Mouse (Mus musculus): Measurements from ENCODE around the gene Ptprd. TPM values are rescaled to one million over a fixed set of nuclear protein-coding genes. Genes with fewer than 3 reads are reported as not detected.
A peak's percentile ranks its signal among the peaks of the same experiment; 100 is the strongest.

Gene Ptprd
- polyA plus RNA-seq, 1 experiment from 2014 or later: 46.2 TPM

- no peak overlapping the region for H3K4me3 ChIP-seq (ENCODE audit: low read depth, low read length)
- no peaks in the 10 kb centered on the region for H3K36me3 ChIP-seq (ENCODE audit: control insufficient read depth, insufficient read depth, low read length)
- WGBS: 79% methylated on average over 3 of the region's 3 CpGs
- no peak overlapping the region for H3K4me2 ChIP-seq (ENCODE audit: low read depth, low read length)
- no peaks in the 10 kb centered on the region for H3K9me3 ChIP-seq (ENCODE audit: control insufficient read depth, low read length)
- DNase-seq (ENCODE audit: low spot score) (no peak), ATAC-seq (ENCODE audit: low read depth) (no peak)
- H3K27ac ChIP-seq (replicated peaks; ENCODE audit: low read depth, low read length): no peak overlapping the region
- H3K9ac ChIP-seq (ENCODE audit: low read depth, low read length): no peak overlapping the region
- no peaks in the 10 kb centered on the region for H3K4me1 ChIP-seq (ENCODE audit: control insufficient read depth, insufficient read depth, low read length)
- H3K27me3 ChIP-seq (replicated peaks; ENCODE audit: control insufficient read depth, insufficient read depth, low read length): no peaks in the 10 kb centered on the region
These were observed 901.5 kb downstream of the Ptprd start for GRCm38 (mm10) chr4:77310127-77310788.

- ATAC-seq (ENCODE audit: low read depth): no peak
- Histone ChIP-seq H3K4me3 (ENCODE audit: low read depth, low read length) (no peak overlapping the region), H3K4me2 (ENCODE audit: low read depth, low read length) (no peak overlapping the region), H3K36me3 (ENCODE audit: control insufficient read depth, insufficient read depth, low read length) (no peaks in the 10 kb centered on the region), H3K9me3 (ENCODE audit: control insufficient read depth, low read length) (no peaks in the 10 kb centered on the region), H3K9ac (ENCODE audit: low read depth, low read length) (no peak overlapping the region), H3K27me3 (replicated peaks; ENCODE audit: control insufficient read depth, insufficient read depth, low read length) (no peaks in the 10 kb centered on the region), H3K27ac (replicated peaks; ENCODE audit: low read depth, low read length) (no peak overlapping the region), H3K4me1 (ENCODE audit: control insufficient read depth, insufficient read depth, low read length) (no peaks in the 10 kb centered on the region)
- DNase-seq (ENCODE audit: low spot score): no peak
- WGBS: 84% methylated on average over 1 of the region's 1 CpGs
These were observed 928.3 kb downstream of the Ptprd start for GRCm38 (mm10) chr4:77283423-77283822.

GRCm38 (mm10) chr4:77277913-77278312 is 933.8 kb downstream of the Ptprd start:
- ATAC-seq (ENCODE audit: low read depth): no peak
- 52% methylated on average over 4 of the region's 4 CpGs for WGBS

GRCm38 (mm10) chr4:77259972-77260290 is 951.8 kb downstream of the Ptprd start:
- ATAC-seq (ENCODE audit: low read depth): no peak
- no peak for DNase-seq (ENCODE audit: low spot score)
- no peak overlapping the region for H3K27ac ChIP-seq (replicated peaks; ENCODE audit: low read depth, low read length)
- no peak overlapping the region for H3K9ac ChIP-seq (ENCODE audit: low read depth, low read length)
- H3K36me3 ChIP-seq (ENCODE audit: control insufficient read depth, insufficient read depth, low read length): no peaks in the 10 kb centered on the region
- no peaks in the 10 kb centered on the region for H3K27me3 ChIP-seq (replicated peaks; ENCODE audit: control insufficient read depth, insufficient read depth, low read length)
- no peaks in the 10 kb centered on the region for H3K9me3 ChIP-seq (ENCODE audit: control insufficient read depth, low read length)
- 69% methylated on average over 1 of the region's 1 CpGs for WGBS
- H3K4me2 ChIP-seq (ENCODE audit: low read depth, low read length): no peak overlapping the region
- peaks cover 9% of the 10 kb centered on the region for H3K4me1 ChIP-seq (ENCODE audit: control insufficient read depth, insufficient read depth, low read length)
- H3K4me3 ChIP-seq (ENCODE audit: low read depth, low read length): no peak overlapping the region

More at GRCm38 (mm10) chr4:77277913-77278312, 933.8 kb downstream of the Ptprd start:
- Histone ChIP-seq H3K27me3 (replicated peaks; ENCODE audit: control insufficient read depth, insufficient read depth, low read length) (no peaks in the 10 kb centered on the region), H3K4me2 (ENCODE audit: low read depth, low read length) (no peak overlapping the region), H3K4me1 (ENCODE audit: control insufficient read depth, insufficient read depth, low read length) (no peaks in the 10 kb centered on the region), H3K36me3 (ENCODE audit: control insufficient read depth, insufficient read depth, low read length) (no peaks in the 10 kb centered on the region), H3K27ac (replicated peaks; ENCODE audit: low read depth, low read length) (no peak overlapping the region), H3K9me3 (ENCODE audit: control insufficient read depth, low read length) (no peaks in the 10 kb centered on the region), H3K4me3 (ENCODE audit: low read depth, low read length) (no peak overlapping the region), H3K9ac (ENCODE audit: low read depth, low read length) (no peak overlapping the region)
- no peak for DNase-seq (ENCODE audit: low spot score)

GRCm38 (mm10) chr4:77259250-77259971 is 952.4 kb downstream of the Ptprd start:
- peak; percentile 85 for ATAC-seq (ENCODE audit: low read depth)
- no peak overlapping the region for H3K4me2 ChIP-seq (ENCODE audit: low read depth, low read length)
- peaks cover 9% of the 10 kb centered on the region for H3K4me1 ChIP-seq (ENCODE audit: control insufficient read depth, insufficient read depth, low read length)
- no peaks in the 10 kb centered on the region for H3K36me3 ChIP-seq (ENCODE audit: control insufficient read depth, insufficient read depth, low read length)
- no peak overlapping the region for H3K4me3 ChIP-seq (ENCODE audit: low read depth, low read length)
- WGBS: 38% methylated on average over 8 of the region's 8 CpGs
- no peak overlapping the region for H3K9ac ChIP-seq (ENCODE audit: low read depth, low read length)
- no peak overlapping the region for H3K27ac ChIP-seq (replicated peaks; ENCODE audit: low read depth, low read length)
- peak; percentile 91 for DNase-seq (ENCODE audit: low spot score)
- no peaks in the 10 kb centered on the region for H3K9me3 ChIP-seq (ENCODE audit: control insufficient read depth, low read length)
- H3K27me3 ChIP-seq (replicated peaks; ENCODE audit: control insufficient read depth, insufficient read depth, low read length): no peaks in the 10 kb centered on the region

GRCm38 (mm10) chr4:77251188-77251587 is 960.6 kb downstream of the Ptprd start:
- ATAC-seq (ENCODE audit: low read depth): no peak
- no peaks in the 10 kb centered on the region for H3K9me3 ChIP-seq (ENCODE audit: control insufficient read depth, low read length)
- H3K4me3 ChIP-seq (ENCODE audit: low read depth, low read length): no peak overlapping the region
- no peak overlapping the region for H3K27ac ChIP-seq (replicated peaks; ENCODE audit: low read depth, low read length)
- 58% methylated on average over 4 of the region's 4 CpGs for WGBS
- H3K4me2 ChIP-seq (ENCODE audit: low read depth, low read length): no peak overlapping the region
- DNase-seq (ENCODE audit: low spot score): no peak
- no peak overlapping the region for H3K9ac ChIP-seq (ENCODE audit: low read depth, low read length)
- H3K36me3 ChIP-seq (ENCODE audit: control insufficient read depth, insufficient read depth, low read length): no peaks in the 10 kb centered on the region
- no peaks in the 10 kb centered on the region for H3K4me1 ChIP-seq (ENCODE audit: control insufficient read depth, insufficient read depth, low read length)
- no peaks in the 10 kb centered on the region for H3K27me3 ChIP-seq (replicated peaks; ENCODE audit: control insufficient read depth, insufficient read depth, low read length)

GRCm38 (mm10) chr4:77249801-77250200 is 962.0 kb downstream of the Ptprd start:
- no peaks in the 10 kb centered on the region for H3K9me3 ChIP-seq (ENCODE audit: control insufficient read depth, low read length)
- ATAC-seq (ENCODE audit: low read depth) (no peak), DNase-seq (ENCODE audit: low spot score) (no peak)
- no peak overlapping the region for H3K9ac ChIP-seq (ENCODE audit: low read depth, low read length)
- H3K27me3 ChIP-seq (replicated peaks; ENCODE audit: control insufficient read depth, insufficient read depth, low read length): no peaks in the 10 kb centered on the region
- 40% methylated on average over 1 of the region's 1 CpGs for WGBS
- no peak overlapping the region for H3K4me2 ChIP-seq (ENCODE audit: low read depth, low read length)
- no peak overlapping the region for H3K27ac ChIP-seq (replicated peaks; ENCODE audit: low read depth, low read length)
- H3K4me1 ChIP-seq (ENCODE audit: control insufficient read depth, insufficient read depth, low read length): no peaks in the 10 kb centered on the region
- no peak overlapping the region for H3K4me3 ChIP-seq (ENCODE audit: low read depth, low read length)
- H3K36me3 ChIP-seq (ENCODE audit: control insufficient read depth, insufficient read depth, low read length): no peaks in the 10 kb centered on the region

GRCm38 (mm10) chr4:77248918-77249317 is 962.8 kb downstream of the Ptprd start:
- no peak for DNase-seq (ENCODE audit: low spot score)
- no peaks in the 10 kb centered on the region for H3K36me3 ChIP-seq (ENCODE audit: control insufficient read depth, insufficient read depth, low read length)
- H3K4me3 ChIP-seq (ENCODE audit: low read depth, low read length): no peak overlapping the region
- no peak for ATAC-seq (ENCODE audit: low read depth)
- no peak overlapping the region for H3K9ac ChIP-seq (ENCODE audit: low read depth, low read length)
- H3K27ac ChIP-seq (replicated peaks; ENCODE audit: low read depth, low read length): no peak overlapping the region
- 72% methylated on average over 1 of the region's 1 CpGs for WGBS
- no peaks in the 10 kb centered on the region for H3K27me3 ChIP-seq (replicated peaks; ENCODE audit: control insufficient read depth, insufficient read depth, low read length)
- no peaks in the 10 kb centered on the region for H3K4me1 ChIP-seq (ENCODE audit: control insufficient read depth, insufficient read depth, low read length)
- H3K9me3 ChIP-seq (ENCODE audit: control insufficient read depth, low read length): no peaks in the 10 kb centered on the region
- H3K4me2 ChIP-seq (ENCODE audit: low read depth, low read length): no peak overlapping the region

Measured in embryonic facial prominence, embryonic 14.5 days (tissue).